Mouse (Mus musculus) hindbrain, embryonic 15.5 days (tissue): ENCODE data around the gene Tns2. TPM values are rescaled to one million over a fixed set of nuclear protein-coding genes. Genes with fewer than 3 reads are reported as not detected.
A peak's percentile ranks its signal among the peaks of the same experiment; 100 is the strongest.

ENCODE experiments used
- ATAC-seq: fragments of 200-750 bp; cut with Nextera tagmentation; 2 replicates; pipeline ENCODE4 v1.8.0; 2017; ENCODE audit warnings: low read depth, moderate number of reproducible peaks, moderate TSS enrichment; ENCODE audit not compliant: low FRiP score
- H3K27ac ChIP-seq: fragments of 300-500 bp; sonication (generic); replicated peaks from 2 replicates; pipeline ENCODE4 v1.5.1; 2015; ENCODE audit warnings: mild to moderate bottlenecking, inconsistent platforms
- H3K27me3 ChIP-seq: fragments of 300-500 bp; sonication (generic); 2 replicates; pipeline ENCODE4 v1.6.1; 2015; ENCODE audit warnings: control low read depth, inconsistent platforms
- H3K36me3 ChIP-seq: fragments of 300-500 bp; sonication (generic); 2 replicates; pipeline ENCODE4 v1.6.1; 2015; ENCODE audit warnings: control low read depth, inconsistent platforms
- H3K4me1 ChIP-seq: fragments of 300-500 bp; sonication (generic); replicated peaks from 2 replicates; pipeline ENCODE4 v1.6.1; 2015; ENCODE audit warnings: control low read depth, inconsistent platforms
- H3K4me2 ChIP-seq: fragments of 300-500 bp; sonication (generic); 2 replicates; pipeline ENCODE4 v1.6.1; 2015; ENCODE audit warnings: moderate library complexity, mild to moderate bottlenecking, inconsistent platforms
- H3K4me3 ChIP-seq: fragments of 300-500 bp; sonication (generic); 2 replicates; pipeline ENCODE4 v1.5.1; 2015; ENCODE audit warnings: mild to moderate bottlenecking, inconsistent platforms
- H3K9ac ChIP-seq: fragments of 300-500 bp; sonication (generic); 2 replicates; pipeline ENCODE4 v1.6.1; 2015; ENCODE audit warnings: inconsistent platforms
- H3K9me3 ChIP-seq: fragments of 300-500 bp; sonication (generic); 2 replicates; pipeline ENCODE4 v1.6.1; 2016; ENCODE audit warnings: control low read depth, inconsistent platforms
- WGBS: fragments of 180-500 bp; shearing (Covaris S2); methylation state at CpG from one replicate; pipeline ENCODE4 v1.1.7; 2015; 5-methylcytosine and 5-hydroxymethylcytosine counted together
- polyA plus RNA-seq: library from polyadenylated mRNA; unstranded; fragments of >200 nt; fragmentation: Nextera tagmentation; extraction: Ambion mirVana; gene quantifications from 2 replicates; pipeline ENCODE4 v1.2.1, GENCODE M21; 2015

The Tns2 gene
- polyA plus RNA-seq, 1 experiment from 2014 or later, result 9.8 TPM

GRCm38 (mm10) chr15:102097147-102097915 lies 2.9 kb upstream of the Tns2 start:
- no peaks in the 10 kb centered on the region for H3K9me3 ChIP-seq
- WGBS, result 79% methylated on average over 8 of the region's 8 CpGs
- H3K27ac ChIP-seq, result no peak overlapping the region
- no peak overlapping the region for H3K9ac ChIP-seq
- H3K36me3 ChIP-seq, result peaks cover 55% of the 10 kb centered on the region
- H3K27me3 ChIP-seq, result 0 out of 2 replicates have a peak, but pooled peaks cover 5% of the 10 kb centered on the region
- no peak for ATAC-seq
- peaks cover 32% of the 10 kb centered on the region for H3K4me1 ChIP-seq
- H3K4me3 ChIP-seq, result no peak overlapping the region
- no peak overlapping the region for H3K4me2 ChIP-seq

GRCm38 (mm10) chr15:102097991-102098555 lies 2.1 kb upstream of the Tns2 start:
- H3K9me3 ChIP-seq, result no peaks in the 10 kb centered on the region
- no peak overlapping the region for H3K4me2 ChIP-seq
- H3K27me3 ChIP-seq, result 0 out of 2 replicates have a peak, but pooled peaks cover 5% of the 10 kb centered on the region
- peaks cover 48% of the 10 kb centered on the region for H3K36me3 ChIP-seq
- no peak for ATAC-seq
- no peak overlapping the region for H3K9ac ChIP-seq
- peaks cover 39% of the 10 kb centered on the region for H3K4me1 ChIP-seq
- WGBS, result 30% methylated on average over 5 of the region's 5 CpGs
- H3K4me3 ChIP-seq, result no peak overlapping the region
- H3K27ac ChIP-seq, result no peak overlapping the region

- Histone ChIP-seq H3K27ac (no peak overlapping the region), H3K27me3 (0 out of 2 replicates have a peak, but pooled peaks cover 5% of the 10 kb centered on the region), H3K36me3 (peaks cover 36% of the 10 kb centered on the region), H3K4me3 (no peak overlapping the region), H3K9me3 (no peaks in the 10 kb centered on the region), H3K9ac (no peak overlapping the region), H3K4me1 (peaks cover 51% of the 10 kb centered on the region), H3K4me2 (peak overlapping the region; percentile 88)
- WGBS, result 52% methylated on average over 5 of the region's 5 CpGs
- ATAC-seq, result no peak
Measured at GRCm38 (mm10) chr15:102099260-102099659, 953 bp upstream of the Tns2 start.

- Histone ChIP-seq H3K27me3 (0 out of 2 replicates have a peak, but pooled peaks cover 5% of the 10 kb centered on the region), H3K36me3 (peaks cover 31% of the 10 kb centered on the region), H3K9ac (peak overlapping the region; percentile 54), H3K4me2 (peak overlapping the region; percentile 88), H3K9me3 (no peaks in the 10 kb centered on the region), H3K27ac (peak overlapping the region; percentile 60; the same call in 1 of the 2 replicates), H3K4me3 (peak overlapping the region; percentile 51), H3K4me1 (peaks cover 54% of the 10 kb centered on the region)
- ATAC-seq, result no peak
- WGBS, result 24% methylated on average over 8 of the region's 8 CpGs
Measured at GRCm38 (mm10) chr15:102099771-102100160, 447 bp upstream of the Tns2 start.

GRCm38 (mm10) chr15:102100996-102101671 lies 921 bp downstream of the Tns2 start:
- 16% methylated on average over 10 of the region's 10 CpGs for WGBS
- Histone ChIP-seq H3K9ac (no peak overlapping the region), H3K27ac (peak overlapping the region; percentile 43), H3K27me3 (peaks cover 15% of the 10 kb centered on the region), H3K9me3 (no peaks in the 10 kb centered on the region), H3K4me3 (peak overlapping the region; percentile 51), H3K36me3 (peaks cover 17% of the 10 kb centered on the region), H3K4me1 (peaks cover 61% of the 10 kb centered on the region), H3K4me2 (peak overlapping the region; percentile 88)
- ATAC-seq, result no peak

GRCm38 (mm10) chr15:102101672-102102541 lies 1.7 kb downstream of the Tns2 start:
- Histone ChIP-seq H3K9ac (no peak overlapping the region), H3K9me3 (no peaks in the 10 kb centered on the region), H3K27ac (peak overlapping the region; percentile 78), H3K4me1 (peaks cover 68% of the 10 kb centered on the region), H3K4me2 (peak overlapping the region; percentile 88), H3K36me3 (peaks cover 13% of the 10 kb centered on the region), H3K4me3 (no peak overlapping the region), H3K27me3 (peaks cover 22% of the 10 kb centered on the region)
- WGBS, result 20% methylated on average over 11 of the region's 11 CpGs
- ATAC-seq, result no peak

GRCm38 (mm10) chr15:102102548-102103121 lies 2.4 kb downstream of the Tns2 start:
- ATAC-seq, result no peak
- peaks cover 73% of the 10 kb centered on the region for H3K4me1 ChIP-seq
- no peaks in the 10 kb centered on the region for H3K9me3 ChIP-seq
- 20% methylated on average over 6 of the region's 6 CpGs for WGBS
- H3K27ac ChIP-seq, result peak overlapping the region; percentile 78
- H3K4me3 ChIP-seq, result peak overlapping the region; percentile 20
- H3K36me3 ChIP-seq, result peaks cover 7% of the 10 kb centered on the region; the same call in 1 of the 2 replicates
- peaks cover 25% of the 10 kb centered on the region for H3K27me3 ChIP-seq
- H3K4me2 ChIP-seq, result peak overlapping the region; percentile 88
- peak overlapping the region; percentile 21 for H3K9ac ChIP-seq

GRCm38 (mm10) chr15:102103371-102103946 lies 3.2 kb downstream of the Tns2 start:
- 11% methylated on average over 14 of the region's 14 CpGs for WGBS
- peak overlapping the region; percentile 78 for H3K27ac ChIP-seq

GRCm38 (mm10) chr15:102103947-102104555 lies 3.8 kb downstream of the Tns2 start:
- no peak for ATAC-seq

More at GRCm38 (mm10) chr15:102103371-102103946, 3.2 kb downstream of the Tns2 start:
- no peak for ATAC-seq
- no peaks in the 10 kb centered on the region for H3K9me3 ChIP-seq
- H3K36me3 ChIP-seq, result no peaks in the 10 kb centered on the region
- peak overlapping the region; percentile 88 for H3K4me2 ChIP-seq
- peaks cover 73% of the 10 kb centered on the region for H3K4me1 ChIP-seq
- peak overlapping the region; percentile 20 for H3K4me3 ChIP-seq
- peak overlapping the region; percentile 21 for H3K9ac ChIP-seq
- peaks cover 23% of the 10 kb centered on the region for H3K27me3 ChIP-seq

GRCm38 (mm10) chr15:102105360-102105759 lies 5.1 kb downstream of the Tns2 start:
- H3K36me3 ChIP-seq, result no peaks in the 10 kb centered on the region
- H3K4me1 ChIP-seq, result peaks cover 74% of the 10 kb centered on the region
- peak overlapping the region; percentile 58; the same call in 1 of the 2 replicates for H3K4me2 ChIP-seq
- H3K27me3 ChIP-seq, result peaks cover 23% of the 10 kb centered on the region
- H3K9ac ChIP-seq, result no peak overlapping the region
- no peak overlapping the region for H3K27ac ChIP-seq
- H3K4me3 ChIP-seq, result no peak overlapping the region
- H3K9me3 ChIP-seq, result no peaks in the 10 kb centered on the region
- WGBS, result 47% methylated on average over 5 of the region's 5 CpGs
- ATAC-seq, result no peak

More at GRCm38 (mm10) chr15:102103947-102104555, 3.8 kb downstream of the Tns2 start:
- WGBS, result 24% methylated on average over 12 of the region's 12 CpGs
- peak overlapping the region; percentile 88 for H3K4me2 ChIP-seq
- H3K27me3 ChIP-seq, result peaks cover 23% of the 10 kb centered on the region
- peak overlapping the region; percentile 41 for H3K27ac ChIP-seq
- peak overlapping the region; percentile 20; the same call in 1 of the 2 replicates for H3K4me3 ChIP-seq
- H3K4me1 ChIP-seq, result peaks cover 77% of the 10 kb centered on the region
- no peaks in the 10 kb centered on the region for H3K9me3 ChIP-seq
- no peaks in the 10 kb centered on the region for H3K36me3 ChIP-seq
- H3K9ac ChIP-seq, result no peak overlapping the region
